11 mouse cellular contexts compared by ENCODE assay signal in genomic region chr5:119673716-119674605, GRCm38 (mm10). TPM values are rescaled to one million over a fixed set of nuclear protein-coding genes. Genes with fewer than 3 reads are reported as not detected.
A peak's percentile ranks its signal among the peaks of the same experiment; 100 is the strongest.
DNase-seq lines count a peak whose midpoint lies in the region; ATAC-seq and TF ChIP-seq lines count a peak whose summit lies in the region.
"Had no signal": no experiment of that assay in that cellular context is flagged by ENCODE, and none has a peak within 500 bp of the region (broad histone marks: within the 10 kb centered on the region; RNA-seq: fewer than 3 reads in every experiment).

No protein-coding gene starts in this region.

- in situ Hi-C loops in ES-E14 (cut with MboI; ENCODE audit: low sequenced_read_pairs in 2 of 2, unreplicated experiment in 2 of 2), result loop anchor here (5.0 to 25.0 kb wide), 3 partner anchors 163 to 1512 kb away; partner anchors contain the start of genes Lhx5 (in 2 of the 2), Fbxw8 (in 1 of the 2) and Hrk (in 1 of the 2)

- no peaks in the 10 kb centered on the region for H3K9me3 ChIP-seq in hindbrain, embryonic 10.5 days
- no peaks in the 10 kb centered on the region for H3K9me3 ChIP-seq in hindbrain, embryonic 14.5 days (ENCODE audit: control insufficient read depth, low read length)
- H3K9me3 ChIP-seq in ES-E14 (ENCODE audit: control insufficient read depth, insufficient read depth, low read depth, low read length), result no peaks in the 10 kb centered on the region
- H3K9me3 ChIP-seq in embryonic facial prominence, embryonic 13.5 days, result no peaks in the 10 kb centered on the region
- H3K9me3 ChIP-seq in liver, embryonic 13.5 days (replicated peaks), result no peaks in the 10 kb centered on the region

- DNase-seq in hindbrain, embryonic 10.5 days (ENCODE audit: low spot score), result peak; percentile 41
- DNase-seq in hindbrain, embryonic 14.5 days (ENCODE audit: low spot score), result no peak
- DNase-seq in ES-E14 (ENCODE audit: low read depth, low spot score), result no peak
- no peak for DNase-seq in liver, embryonic 13.5 days
- no peak for DNase-seq in frontal cortex, adult 2 months (ENCODE audit: extremely low spot score in 1 of 2, low spot score in 1 of 2)
- no peak for DNase-seq in gastrocnemius, postnatal 4 days (ENCODE audit: low spot score in 2 of 2)
- no peak for DNase-seq in adrenal gland, adult 8-10 months
- DNase-seq: right cerebral cortex, postnatal 25 days had no signal

- H3K36me3 ChIP-seq in hindbrain, embryonic 10.5 days, result no peaks in the 10 kb centered on the region; the same call in 1 of the 2 replicates
- no peaks in the 10 kb centered on the region for H3K36me3 ChIP-seq in hindbrain, embryonic 14.5 days (replicated peaks; ENCODE audit: control insufficient read depth, insufficient read depth)
- H3K36me3 ChIP-seq in ES-E14 (ENCODE audit: control insufficient read depth, insufficient read depth, low read length, poor library complexity, severe bottlenecking), result peaks cover 35% of the 10 kb centered on the region
- peaks cover 33% of the 10 kb centered on the region for H3K36me3 ChIP-seq in embryonic facial prominence, embryonic 13.5 days
- no peaks in the 10 kb centered on the region for H3K36me3 ChIP-seq in liver, embryonic 13.5 days

- H3K4me2 ChIP-seq in hindbrain, embryonic 14.5 days (replicated peaks), result no peak overlapping the region; the same call in 1 of the 2 replicates
- peak overlapping the region; percentile 79 for H3K4me2 ChIP-seq in embryonic facial prominence, embryonic 13.5 days
- peak overlapping the region; percentile 48 for H3K4me2 ChIP-seq in liver, embryonic 13.5 days

- H3K27me3 ChIP-seq in hindbrain, embryonic 10.5 days (ENCODE audit: insufficient read depth, poor library complexity, severe bottlenecking), result peaks cover 100% of the 10 kb centered on the region
- H3K27me3 ChIP-seq in hindbrain, embryonic 14.5 days (ENCODE audit: control insufficient read depth, insufficient read depth, low read length), result peaks cover 100% of the 10 kb centered on the region
- peaks cover 40% of the 10 kb centered on the region for H3K27me3 ChIP-seq in embryonic facial prominence, embryonic 13.5 days
- peaks cover 91% of the 10 kb centered on the region for H3K27me3 ChIP-seq in liver, embryonic 13.5 days

- peak overlapping the region; percentile 52 for H3K4me3 ChIP-seq in hindbrain, embryonic 10.5 days
- no peak overlapping the region for H3K4me3 ChIP-seq in hindbrain, embryonic 14.5 days (replicated peaks; ENCODE audit: low read length)
- peak overlapping the region; percentile 62 to 86 for H3K4me3 ChIP-seq in ES-E14 (ENCODE audit: insufficient read depth in 1 of 2, low read depth in 1 of 2, low read length in 2 of 2, poor library complexity in 1 of 2, severe bottlenecking in 1 of 2)
- H3K4me3 ChIP-seq in embryonic facial prominence, embryonic 13.5 days, result peak overlapping the region; percentile 75
- peak overlapping the region; percentile 55 for H3K4me3 ChIP-seq in liver, embryonic 13.5 days (replicated peaks)

- peaks cover 22% of the 10 kb centered on the region for H3K4me1 ChIP-seq in hindbrain, embryonic 10.5 days (replicated peaks)
- peaks cover 11% of the 10 kb centered on the region; the same call in 1 of the 2 replicates for H3K4me1 ChIP-seq in hindbrain, embryonic 14.5 days (replicated peaks; ENCODE audit: control insufficient read depth, insufficient read depth, low read length)
- H3K4me1 ChIP-seq in ES-E14 (ENCODE audit: control insufficient read depth in 2 of 2, insufficient read depth in 2 of 2, low read length in 2 of 2, poor library complexity in 1 of 2), result peaks cover 2 to 5% of the 10 kb centered on the region in 2 experiments; a peak in 2 of 4 replicates
- H3K4me1 ChIP-seq in embryonic facial prominence, embryonic 13.5 days, result peaks cover 30% of the 10 kb centered on the region
- H3K4me1 ChIP-seq in liver, embryonic 13.5 days (replicated peaks), result 0 out of 2 replicates have a peak, but pooled peaks cover 2% of the 10 kb centered on the region

- no peak overlapping the region for H3K27ac ChIP-seq in hindbrain, embryonic 10.5 days
- H3K27ac ChIP-seq in hindbrain, embryonic 14.5 days, result no peak overlapping the region
- H3K27ac ChIP-seq in ES-E14 (ENCODE audit: insufficient read depth, low read depth, low read length, poor library complexity, severe bottlenecking), result no peak overlapping the region
- H3K27ac ChIP-seq in embryonic facial prominence, embryonic 13.5 days, result peak overlapping the region; percentile 100
- no peak overlapping the region for H3K27ac ChIP-seq in liver, embryonic 13.5 days

- ATAC-seq in hindbrain, embryonic 14.5 days (ENCODE audit: low FRiP score), result no peak
- ATAC-seq in embryonic facial prominence, embryonic 13.5 days (ENCODE audit: insufficient number of reproducible peaks, insufficient read depth, low FRiP score, low TSS enrichment, low read depth), result no peak
- ATAC-seq in liver, embryonic 13.5 days (ENCODE audit: low read depth), result no peak
- ATAC-seq: Patski had no signal

- WGBS in hindbrain, embryonic 10.5 days, result 3% methylated on average over 22 of the region's 22 CpGs
- 4% methylated on average over 22 of the region's 22 CpGs for WGBS in hindbrain, embryonic 14.5 days
- 7% methylated on average over 22 of the region's 22 CpGs for WGBS in embryonic facial prominence, embryonic 13.5 days
- 22% methylated on average over 22 of the region's 22 CpGs for WGBS in liver, embryonic 13.5 days (ENCODE audit: insufficient replicate concordance)

- no peak overlapping the region for H3K9ac ChIP-seq in hindbrain, embryonic 14.5 days
- peak overlapping the region; percentile 43; the same call in 1 of the 2 replicates for H3K9ac ChIP-seq in ES-E14 (ENCODE audit: insufficient read depth, low read depth, low read length, poor library complexity, severe bottlenecking)
- H3K9ac ChIP-seq in embryonic facial prominence, embryonic 13.5 days, result peak overlapping the region; percentile 99
- peak overlapping the region; percentile 66 for H3K9ac ChIP-seq in liver, embryonic 13.5 days

TF ChIP-seq in ES-E14, 5 proteins besides CTCF, POLR2A, EP300 and RAD21:
- TF ChIP-seq ZNF384 (IDR thresholded peaks at IDR 0.05; ENCODE audit: low read depth, low read length) (no peak), CHD2 (IDR thresholded peaks at IDR 0.05; ENCODE audit: low read depth, low read length) (no peak), ZC3H11A (IDR thresholded peaks at IDR 0.05; ENCODE audit: borderline replicate concordance, low read depth, low read length) (no peak), MAFK (IDR thresholded peaks at IDR 0.05; ENCODE audit: insufficient read depth, low read depth, low read length) (no peak), HCFC1 (IDR thresholded peaks at IDR 0.05; ENCODE audit: borderline replicate concordance, insufficient read depth, low read length) (no peak)

RNA-seq across cellular contexts. Expression of gene Tbx3, which starts 3.5 kb away (rescaled TPM):
- 5.8 and 13.0 TPM in 2 replicates for polyA plus RNA-seq in hindbrain, embryonic 10.5 days (2016; fragmentation: Nextera tagmentation; extraction: Ambion mirVana)
- 4.3 and 6.6 TPM in 2 replicates for polyA plus RNA-seq in hindbrain, embryonic 14.5 days (2014; fragmentation: Nextera tagmentation; extraction: Ambion mirVana)
- 30.5 and 47.9 TPM in 2 replicates for total RNA-seq in ES-E14 (2012; rRNA removed)
- 63.4 and 67.0 TPM in 2 replicates for polyA plus RNA-seq in embryonic facial prominence, embryonic 13.5 days (2015; fragmentation: Nextera tagmentation; extraction: Ambion mirVana)
- 4.1 and 6.1 TPM in 2 replicates for polyA plus RNA-seq in liver, embryonic 13.5 days (2015; fragmentation: Nextera tagmentation; extraction: Ambion mirVana)
- 1.8 and 2.4 TPM in 2 replicates for polyA plus RNA-seq in frontal cortex, adult 2 months (2012; rRNA removed)
- 10 to 100 TPM; 12.8 to 14.5 TPM for total RNA-seq in gastrocnemius, postnatal 4 days (2021)
- total RNA-seq in adrenal gland, adult 8-10 months (2022), result 100 to 1,000 TPM; 299 to 549 (median 400) TPM
- total RNA-seq: hematopoietic stem cell, adult 5-6 weeks had no signal
- polyA plus RNA-seq: Patski had no signal
